Mouse (Mus musculus): Measurements from ENCODE around the gene Mef2d. TPM values are rescaled to one million over a fixed set of nuclear protein-coding genes. Genes with fewer than 3 reads are reported as not detected.

Gene Mef2d
- polyA plus RNA-seq (2012; rRNA removed), result 343 and 377 TPM in 2 replicates

- DNase-seq, result peak; percentile 96
- peak; percentile 96 for TF ChIP-seq POLR2A (IDR thresholded peaks at IDR 0.05; ENCODE audit: control insufficient read depth, extremely low read depth, insufficient read depth, low read length, poor library complexity)
- TF ChIP-seq CTCF (IDR thresholded peaks at IDR 0.05; ENCODE audit: borderline replicate concordance, control insufficient read depth, extremely low read depth, insufficient read depth, low read length, poor library complexity), result no peak; the same call in 1 of the 2 replicates
- Histone ChIP-seq H3K27ac (ENCODE audit: control insufficient read depth, insufficient read depth, low read length) (peak within 1 kb of the TSS; percentile 95), H3K27me3 (ENCODE audit: control insufficient read depth, insufficient read depth, low read length) (no peaks in the 10 kb centered on the region), H3K4me1 (replicated peaks; ENCODE audit: control insufficient read depth, insufficient read depth, low read length) (peaks cover 53% of the 10 kb centered on the region), H3K4me3 (ENCODE audit: control insufficient read depth, insufficient read depth, low read length) (peak within 1 kb of the TSS; percentile 96), H3K36me3 (ENCODE audit: control insufficient read depth, insufficient read depth, low read length) (no peaks in the 10 kb centered on the region)
- WGBS, result under 1% methylated on average over 52 of the region's 52 CpGs
Observed at GRCm38 (mm10) chr3:88141787-88142523, at the start of gene Mef2d. TSS of gene Mef2d (plus strand) at chr3:88142372.

- DNase-seq, result no peak
- Histone ChIP-seq H3K27ac (ENCODE audit: control insufficient read depth, insufficient read depth, low read length) (no peak overlapping the region), H3K36me3 (ENCODE audit: control insufficient read depth, insufficient read depth, low read length) (no peaks in the 10 kb centered on the region), H3K27me3 (ENCODE audit: control insufficient read depth, insufficient read depth, low read length) (no peaks in the 10 kb centered on the region), H3K4me1 (replicated peaks; ENCODE audit: control insufficient read depth, insufficient read depth, low read length) (no peaks in the 10 kb centered on the region), H3K4me3 (ENCODE audit: control insufficient read depth, insufficient read depth, low read length) (no peak overlapping the region)
- 99% methylated on average over 5 of the region's 5 CpGs for WGBS
- no peak for TF ChIP-seq POLR2A (IDR thresholded peaks at IDR 0.05; ENCODE audit: control insufficient read depth, extremely low read depth, insufficient read depth, low read length, poor library complexity)
- no peak for TF ChIP-seq CTCF (IDR thresholded peaks at IDR 0.05; ENCODE audit: borderline replicate concordance, control insufficient read depth, extremely low read depth, insufficient read depth, low read length, poor library complexity)
Observed at GRCm38 (mm10) chr3:88094126-88094525, 48.0 kb upstream of the Mef2d start.

GRCm38 (mm10) chr3:88097666-88098065, 44.5 kb upstream of the Mef2d start:
- Histone ChIP-seq H3K4me1 (replicated peaks; ENCODE audit: control insufficient read depth, insufficient read depth, low read length) (no peaks in the 10 kb centered on the region), H3K27ac (ENCODE audit: control insufficient read depth, insufficient read depth, low read length) (no peak overlapping the region), H3K4me3 (ENCODE audit: control insufficient read depth, insufficient read depth, low read length) (no peak overlapping the region), H3K36me3 (ENCODE audit: control insufficient read depth, insufficient read depth, low read length) (no peaks in the 10 kb centered on the region), H3K27me3 (ENCODE audit: control insufficient read depth, insufficient read depth, low read length) (no peaks in the 10 kb centered on the region)
- TF ChIP-seq CTCF (IDR thresholded peaks at IDR 0.05; ENCODE audit: borderline replicate concordance, control insufficient read depth, extremely low read depth, insufficient read depth, low read length, poor library complexity) (no peak), POLR2A (IDR thresholded peaks at IDR 0.05; ENCODE audit: control insufficient read depth, extremely low read depth, insufficient read depth, low read length, poor library complexity) (no peak)
- WGBS, result 65% methylated on average over 6 of the region's 6 CpGs
- DNase-seq, result no peak

- 38% methylated on average over 3 of the region's 3 CpGs for WGBS
- DNase-seq, result no peak
Observed at GRCm38 (mm10) chr3:88100251-88100650, 41.9 kb upstream of the Mef2d start.

GRCm38 (mm10) chr3:88101736-88102135, 40.4 kb upstream of the Mef2d start:
- H3K36me3 ChIP-seq (ENCODE audit: control insufficient read depth, insufficient read depth, low read length), result no peaks in the 10 kb centered on the region
- no peaks in the 10 kb centered on the region for H3K4me1 ChIP-seq (replicated peaks; ENCODE audit: control insufficient read depth, insufficient read depth, low read length)
- WGBS, result 92% methylated on average over 7 of the region's 7 CpGs
- no peak overlapping the region for H3K27ac ChIP-seq (ENCODE audit: control insufficient read depth, insufficient read depth, low read length)
- TF ChIP-seq CTCF (IDR thresholded peaks at IDR 0.05; ENCODE audit: borderline replicate concordance, control insufficient read depth, extremely low read depth, insufficient read depth, low read length, poor library complexity) (no peak), POLR2A (IDR thresholded peaks at IDR 0.05; ENCODE audit: control insufficient read depth, extremely low read depth, insufficient read depth, low read length, poor library complexity) (no peak)
- H3K27me3 ChIP-seq (ENCODE audit: control insufficient read depth, insufficient read depth, low read length), result no peaks in the 10 kb centered on the region
- DNase-seq, result no peak
- no peak overlapping the region for H3K4me3 ChIP-seq (ENCODE audit: control insufficient read depth, insufficient read depth, low read length)

More at GRCm38 (mm10) chr3:88100251-88100650, 41.9 kb upstream of the Mef2d start:
- no peak overlapping the region for H3K27ac ChIP-seq (ENCODE audit: control insufficient read depth, insufficient read depth, low read length)
- no peak overlapping the region for H3K4me3 ChIP-seq (ENCODE audit: control insufficient read depth, insufficient read depth, low read length)
- no peaks in the 10 kb centered on the region for H3K4me1 ChIP-seq (replicated peaks; ENCODE audit: control insufficient read depth, insufficient read depth, low read length)
- H3K27me3 ChIP-seq (ENCODE audit: control insufficient read depth, insufficient read depth, low read length), result no peaks in the 10 kb centered on the region
- no peak for TF ChIP-seq CTCF (IDR thresholded peaks at IDR 0.05; ENCODE audit: borderline replicate concordance, control insufficient read depth, extremely low read depth, insufficient read depth, low read length, poor library complexity)
- TF ChIP-seq POLR2A (IDR thresholded peaks at IDR 0.05; ENCODE audit: control insufficient read depth, extremely low read depth, insufficient read depth, low read length, poor library complexity), result no peak
- no peaks in the 10 kb centered on the region for H3K36me3 ChIP-seq (ENCODE audit: control insufficient read depth, insufficient read depth, low read length)

- Histone ChIP-seq H3K4me3 (ENCODE audit: control insufficient read depth, insufficient read depth, low read length) (no peak overlapping the region), H3K27me3 (ENCODE audit: control insufficient read depth, insufficient read depth, low read length) (no peaks in the 10 kb centered on the region), H3K27ac (ENCODE audit: control insufficient read depth, insufficient read depth, low read length) (no peak overlapping the region), H3K4me1 (replicated peaks; ENCODE audit: control insufficient read depth, insufficient read depth, low read length) (no peaks in the 10 kb centered on the region), H3K36me3 (ENCODE audit: control insufficient read depth, insufficient read depth, low read length) (no peaks in the 10 kb centered on the region)
- TF ChIP-seq CTCF (IDR thresholded peaks at IDR 0.05; ENCODE audit: borderline replicate concordance, control insufficient read depth, extremely low read depth, insufficient read depth, low read length, poor library complexity), result no peak
- TF ChIP-seq POLR2A (IDR thresholded peaks at IDR 0.05; ENCODE audit: control insufficient read depth, extremely low read depth, insufficient read depth, low read length, poor library complexity), result no peak
- WGBS, result 89% methylated on average over 6 of the region's 6 CpGs
- DNase-seq, result no peak
Observed at GRCm38 (mm10) chr3:88102196-88102595, 40.0 kb upstream of the Mef2d start.

All from thymus, adult 2 months (tissue).